Mouse (Mus musculus) lung, postnatal 0 days (tissue): ENCODE measurements around the gene Pdzd7. TPM values are rescaled to one million over a fixed set of nuclear protein-coding genes. Genes with fewer than 3 reads are reported as not detected.

ENCODE experiments used
- ATAC-seq: fragments of 200-750 bp; cut with Nextera tagmentation; 2 replicates; pipeline ENCODE4 v1.8.0; 2017; ENCODE audit warnings: moderate library complexity
- DNase-seq: peaks from one replicate; pipeline ENCODE4 v3.0.0-alpha.2; 2016; ENCODE audit warnings: low spot score
- H3K27ac ChIP-seq: fragments of 300-500 bp; sonication (generic); 2 replicates; pipeline ENCODE4 v1.5.1; 2014; ENCODE audit warnings: antibody characterized with exemption, mild to moderate bottlenecking, low read length, mixed read lengths
- H3K27me3 ChIP-seq: fragments of 300-500 bp; sonication (generic); replicated peaks from 2 replicates; pipeline ENCODE4 v1.6.1; 2014; ENCODE audit warnings: low read length, mixed read lengths; ENCODE audit not compliant: insufficient read depth
- H3K36me3 ChIP-seq: fragments of 300-500 bp; sonication (generic); 2 replicates; pipeline ENCODE4 v1.6.1; 2014; ENCODE audit warnings: low read length, mixed read lengths; ENCODE audit not compliant: insufficient read depth
- H3K4me1 ChIP-seq: fragments of 300-500 bp; sonication (generic); 2 replicates; pipeline ENCODE4 v1.6.1; 2014; ENCODE audit warnings: antibody characterized with exemption, low read depth, low read length, mixed read lengths; ENCODE audit not compliant: insufficient read depth
- H3K4me2 ChIP-seq: fragments of 300-500 bp; sonication (generic); replicated peaks from 2 replicates; pipeline ENCODE4 v1.6.1; 2014; ENCODE audit warnings: low read depth, mild to moderate bottlenecking, low read length, moderate library complexity, mixed read lengths
- H3K4me3 ChIP-seq: fragments of 300-500 bp; sonication (generic); 2 replicates; pipeline ENCODE4 v1.5.1; 2014; ENCODE audit warnings: low read depth, low read length
- H3K9ac ChIP-seq: fragments of 300-500 bp; sonication (generic); replicated peaks from 2 replicates; pipeline ENCODE4 v1.6.1; 2014; ENCODE audit warnings: low read depth, mild to moderate bottlenecking
- H3K9me3 ChIP-seq: fragments of 300-500 bp; sonication (generic); 2 replicates; pipeline ENCODE4 v1.6.1; 2016; ENCODE audit warnings: low read length, mixed read lengths
- CTCF ChIP-seq: IDR thresholded peaks from 2 replicates; pipeline ENCODE4 v1.5.1; 2016; ENCODE audit warnings: antibody characterized with exemption, mild to moderate bottlenecking
- EP300 ChIP-seq: IDR thresholded peaks from 2 replicates; pipeline ENCODE4 v1.6.1; 2016; ENCODE audit warnings: antibody characterized with exemption, mild to moderate bottlenecking, control low read depth
- WGBS: fragments of 180-500 bp; shearing (Covaris S2); extraction: QIAGEN DNeasy Blood & Tissue Kit; methylation state at CpG from one replicate; pipeline ENCODE4 v1.1.7; 2014; 5-methylcytosine and 5-hydroxymethylcytosine counted together
- polyA plus RNA-seq: library from polyadenylated mRNA; unstranded; fragments of >200 nt; fragmentation: Nextera tagmentation; extraction: Ambion mirVana; gene quantifications from 2 replicates; pipeline ENCODE4 v1.2.1, GENCODE M21; 2015

Pdzd7 gene
- polyA plus RNA-seq, 1 experiment from 2014 or later = 0.12 TPM

DNA sequence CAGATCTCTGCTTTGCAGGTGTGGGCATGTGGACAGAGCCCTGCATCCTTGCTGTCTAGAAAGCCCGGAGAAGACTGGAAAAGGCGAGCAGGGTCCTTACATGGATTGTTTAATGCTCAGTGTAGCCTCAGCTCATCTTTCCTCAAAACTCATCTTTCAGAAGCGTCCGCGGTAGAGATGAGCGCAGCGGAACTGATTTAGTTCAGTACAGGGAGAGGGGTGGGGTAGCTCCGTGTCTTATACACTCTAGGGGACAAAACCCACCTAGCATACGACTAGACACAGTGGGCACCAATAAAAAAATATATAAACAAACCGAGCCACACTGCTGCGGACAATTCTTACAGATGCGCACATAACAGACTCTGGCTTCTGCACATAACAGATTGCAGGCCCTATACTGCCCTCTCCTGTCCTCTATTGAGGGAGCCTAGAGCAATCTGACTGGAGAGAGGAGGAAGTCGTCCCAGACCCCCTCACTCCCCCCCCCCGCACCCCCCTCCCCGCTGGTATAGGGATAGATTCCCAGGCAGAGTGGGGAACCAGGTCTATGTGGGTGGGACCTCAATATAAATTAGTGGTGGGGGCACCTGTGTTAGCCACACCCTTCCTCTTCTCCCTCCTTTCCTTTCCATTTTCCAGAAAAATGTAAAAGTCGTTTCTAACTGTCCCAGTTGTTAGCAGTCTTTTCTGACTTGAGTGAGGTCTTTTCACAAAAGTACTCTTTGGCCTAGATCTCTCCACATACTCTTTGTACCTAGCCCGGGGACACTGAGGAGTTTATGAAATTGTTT is 33.7 kb upstream of the Pdzd7 start:
- Histone ChIP-seq H3K4me1 (peaks cover 23% of the 10 kb centered on the region), H3K4me2 (peak overlapping the region; percentile 60), H3K27ac (peak overlapping the region; percentile 52), H3K9me3 (no peaks in the 10 kb centered on the region), H3K27me3 (peaks cover 43% of the 10 kb centered on the region), H3K4me3 (peak overlapping the region; percentile 12), H3K36me3 (no peaks in the 10 kb centered on the region), H3K9ac (no peak overlapping the region)
- TF ChIP-seq EP300 = no peak
- peak; percentile 67 for TF ChIP-seq CTCF
- ATAC-seq = peak; percentile 47
- peak; percentile 80 for DNase-seq
- WGBS = 11% methylated on average over 17 of the region's 17 CpGs

DNA sequence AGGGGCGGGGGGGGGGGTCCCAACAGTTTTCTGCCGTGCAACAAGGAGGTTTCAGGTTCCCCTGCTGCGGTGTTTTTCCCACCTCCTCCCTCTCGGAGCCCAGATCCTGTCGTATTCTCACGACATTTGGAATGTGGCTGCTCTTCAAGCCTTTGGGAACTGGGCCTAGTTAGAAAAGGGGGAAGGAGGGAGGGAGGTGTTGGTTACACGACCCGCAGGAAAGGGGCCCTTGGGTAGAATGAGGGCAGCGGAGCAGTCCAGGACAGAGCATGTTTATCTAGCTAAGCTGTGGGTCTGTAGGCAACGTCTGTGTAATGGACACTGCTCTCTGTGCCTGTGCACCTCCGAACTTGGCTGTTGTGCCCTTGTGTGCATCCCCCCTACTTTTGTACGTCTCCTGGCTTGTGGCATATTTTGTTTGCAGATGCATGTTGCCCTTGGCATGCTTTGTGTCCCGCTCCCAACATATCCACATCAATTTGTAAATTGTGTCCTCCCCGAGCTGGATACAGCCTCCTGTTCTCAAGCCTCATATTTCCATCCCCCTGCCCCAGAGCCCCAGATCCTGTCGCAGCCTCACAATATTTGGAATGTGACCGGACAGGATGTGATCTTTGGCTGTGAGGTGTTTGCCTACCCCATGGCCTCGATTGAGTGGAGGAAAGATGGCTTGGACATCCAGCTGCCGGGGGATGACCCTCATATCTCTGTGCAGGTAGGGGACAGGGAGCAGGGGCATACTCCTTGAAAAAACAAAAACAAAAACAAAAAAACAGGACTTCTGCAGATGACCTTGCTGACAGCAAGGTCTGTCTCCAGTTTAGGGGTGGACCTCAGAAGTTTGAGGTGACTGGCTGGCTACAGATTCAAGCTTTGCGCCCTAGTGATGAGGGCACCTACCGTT is 32.5 kb upstream of the Pdzd7 start:
- no peak overlapping the region for H3K4me2 ChIP-seq
- no peak for ATAC-seq

DNA sequence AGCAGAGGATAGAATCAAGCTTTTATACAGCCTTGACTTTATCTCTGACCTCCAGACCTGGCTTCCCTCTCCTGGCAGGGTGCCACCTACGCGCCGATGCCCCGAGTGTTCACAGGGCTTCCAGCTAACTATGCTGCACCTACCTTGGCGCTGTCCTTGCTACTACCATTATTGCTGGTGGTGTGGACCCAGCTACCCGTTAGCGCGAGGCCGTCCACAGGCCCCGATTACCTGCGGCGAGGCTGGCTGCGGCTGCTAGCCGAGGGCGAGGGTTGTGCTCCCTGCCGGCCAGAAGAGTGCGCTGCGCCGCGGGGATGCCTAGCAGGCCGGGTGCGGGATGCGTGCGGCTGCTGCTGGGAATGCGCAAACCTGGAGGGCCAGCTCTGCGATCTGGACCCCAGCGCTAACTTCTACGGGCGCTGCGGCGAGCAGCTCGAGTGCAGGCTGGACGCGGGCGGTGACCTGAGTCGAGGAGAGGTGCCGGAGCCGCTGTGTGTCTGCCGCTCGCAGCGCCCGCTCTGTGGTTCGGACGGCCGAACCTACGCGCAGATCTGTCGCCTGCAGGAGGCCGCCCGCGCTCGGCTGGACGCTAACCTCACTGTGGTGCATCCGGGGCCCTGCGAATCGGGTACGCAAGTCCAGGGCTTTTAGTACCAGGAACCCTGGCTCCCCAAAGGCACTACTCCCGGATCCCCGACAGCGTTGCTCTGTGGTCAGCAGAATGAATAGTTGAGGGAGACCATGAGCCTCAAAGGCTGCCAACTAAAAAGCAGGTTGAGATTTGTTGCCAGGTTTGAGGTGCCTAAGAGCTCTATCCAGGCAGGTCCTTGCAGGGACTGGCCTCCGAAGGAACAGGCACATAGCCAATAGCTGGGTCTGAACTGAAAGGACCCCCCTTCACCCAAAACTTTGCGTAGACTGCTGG is 31.3 kb upstream of the Pdzd7 start:
- WGBS = under 1% methylated on average over 61 of the region's 62 CpGs
- H3K27ac ChIP-seq = no peak overlapping the region
- H3K36me3 ChIP-seq = no peaks in the 10 kb centered on the region
- peak overlapping the region; percentile 73 for H3K4me3 ChIP-seq
- peaks cover 37% of the 10 kb centered on the region for H3K27me3 ChIP-seq
- DNase-seq = peak; percentile 67
- peaks cover 23% of the 10 kb centered on the region for H3K4me1 ChIP-seq
- H3K9ac ChIP-seq = peak overlapping the region; percentile 20
- H3K4me2 ChIP-seq = peak overlapping the region; percentile 97
- H3K9me3 ChIP-seq = no peaks in the 10 kb centered on the region
- no peak for TF ChIP-seq EP300
- TF ChIP-seq CTCF = peak; percentile 77
- ATAC-seq = no peak

More for the DNA sequence above, 32.5 kb upstream of the Pdzd7 start:
- no peak for TF ChIP-seq CTCF
- no peak for TF ChIP-seq EP300
- H3K4me3 ChIP-seq = no peak overlapping the region
- H3K9me3 ChIP-seq = no peaks in the 10 kb centered on the region
- peaks cover 23% of the 10 kb centered on the region for H3K4me1 ChIP-seq
- H3K27ac ChIP-seq = no peak overlapping the region
- H3K27me3 ChIP-seq = peaks cover 42% of the 10 kb centered on the region
- H3K36me3 ChIP-seq = no peaks in the 10 kb centered on the region
- WGBS = 11% methylated on average over 20 of the region's 20 CpGs
- no peak overlapping the region; the same call in 1 of the 2 replicates for H3K9ac ChIP-seq
- DNase-seq = no peak

DNA sequence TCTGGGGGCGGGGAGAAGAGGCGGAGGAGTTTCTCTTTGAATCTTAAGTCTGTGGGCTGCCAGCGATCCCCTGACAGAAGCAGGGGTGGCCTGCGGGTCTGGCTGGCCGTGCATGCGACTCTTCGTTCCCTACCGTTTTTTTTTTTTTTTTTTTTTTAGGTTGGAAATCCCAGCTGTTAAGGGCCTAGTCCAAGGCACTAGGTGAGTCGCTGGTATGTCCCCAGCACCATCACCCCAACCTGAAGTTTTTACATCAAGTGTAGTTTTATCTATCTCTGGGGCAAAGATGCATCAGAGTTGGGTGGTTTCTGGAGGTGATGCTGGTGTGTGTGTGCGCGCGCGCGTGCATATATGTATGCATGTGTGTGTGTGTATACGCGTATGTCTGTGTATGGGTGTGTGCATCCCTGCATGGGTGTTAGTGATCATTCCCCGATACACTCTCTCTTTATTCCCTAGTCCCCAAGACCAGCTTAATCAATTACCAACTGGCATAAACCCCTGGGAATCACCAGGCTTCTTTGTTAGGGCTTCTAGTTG is 30.6 kb upstream of the Pdzd7 start:
- peak overlapping the region; percentile 99; the same call in 1 of the 2 replicates for H3K27ac ChIP-seq
- no peaks in the 10 kb centered on the region for H3K9me3 ChIP-seq
- H3K4me2 ChIP-seq = peak overlapping the region; percentile 97
- DNase-seq (no peak), ATAC-seq (no peak)
- H3K4me1 ChIP-seq = peaks cover 23% of the 10 kb centered on the region
- peaks cover 34% of the 10 kb centered on the region for H3K27me3 ChIP-seq
- 14% methylated on average over 14 of the region's 17 CpGs for WGBS
- peak overlapping the region; percentile 73 for H3K4me3 ChIP-seq
- TF ChIP-seq CTCF (no peak), EP300 (no peak)
- peak overlapping the region; percentile 95; the same call in 1 of the 2 replicates for H3K9ac ChIP-seq
- no peaks in the 10 kb centered on the region for H3K36me3 ChIP-seq

DNA sequence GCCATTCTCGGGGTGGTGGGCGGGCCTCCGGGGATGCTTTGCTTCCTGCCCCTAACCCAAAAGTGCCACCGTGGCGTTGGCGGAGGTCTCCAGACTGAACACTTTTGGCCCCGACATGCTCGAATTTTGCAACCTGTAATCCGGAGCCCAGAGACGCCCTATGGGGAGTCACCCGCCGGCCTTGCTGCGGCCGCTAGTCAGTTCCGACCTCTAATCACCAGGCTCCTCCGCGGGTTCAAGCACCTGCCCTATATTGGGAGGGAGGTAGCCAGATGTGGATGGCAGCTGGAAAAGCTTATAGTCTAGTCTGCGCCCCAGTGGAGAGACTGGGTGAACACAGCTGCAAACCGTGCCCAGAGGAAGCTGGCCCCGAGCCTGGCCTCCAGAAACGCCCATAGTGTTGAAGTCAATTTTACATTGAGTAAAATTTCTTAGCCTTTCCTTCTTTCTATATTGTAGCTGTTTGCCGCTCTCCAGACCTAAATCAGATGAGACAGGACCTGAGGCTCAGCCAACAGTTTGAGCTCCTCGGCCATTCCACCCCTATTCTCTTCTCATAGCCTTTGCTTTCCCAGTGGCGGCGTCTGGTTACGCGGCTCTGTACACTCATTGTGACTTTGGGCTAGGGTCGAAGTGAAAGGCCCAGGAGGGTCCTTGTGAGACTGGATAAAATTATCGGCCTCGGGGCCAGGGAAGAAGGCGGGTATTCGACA is 30.0 kb upstream of the Pdzd7 start:
- Histone ChIP-seq H3K4me3 (peak overlapping the region; percentile 73), H3K4me1 (peaks cover 18% of the 10 kb centered on the region), H3K27me3 (peaks cover 28% of the 10 kb centered on the region), H3K36me3 (no peaks in the 10 kb centered on the region), H3K27ac (peak overlapping the region; percentile 99), H3K9me3 (no peaks in the 10 kb centered on the region), H3K9ac (peak overlapping the region; percentile 95), H3K4me2 (peak overlapping the region; percentile 97)
- TF ChIP-seq EP300 (no peak), CTCF (peak; percentile 48)
- no peak for DNase-seq
- peak; percentile 37 for ATAC-seq
- 2% methylated on average over 32 of the region's 32 CpGs for whole genome bisulfite sequencing
